Mouse (Mus musculus): ENCODE measurements around the gene Lmo7.

DNA sequence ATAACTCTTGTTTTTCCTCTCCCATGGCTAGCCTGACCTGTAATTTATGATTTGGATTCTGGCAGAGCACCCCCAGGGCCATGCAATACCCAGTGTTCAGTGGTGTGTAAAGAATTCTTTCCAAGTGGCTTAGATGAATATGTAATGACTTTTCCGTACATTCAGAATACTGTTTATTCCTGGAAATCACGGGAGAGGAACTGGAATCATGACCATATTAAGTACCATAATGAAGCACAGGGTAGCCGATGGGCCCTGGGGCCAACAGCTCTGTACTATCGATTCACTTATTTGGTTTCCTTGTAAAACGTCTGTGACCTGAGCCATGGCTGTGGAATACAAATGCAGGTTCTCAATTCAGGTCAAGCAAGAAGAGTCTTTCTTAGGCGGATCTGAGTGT, 221.3 kb downstream of the Lmo7 start:
- no peak for TF ChIP-seq POLR2A (IDR thresholded peaks at IDR 0.05; ENCODE audit: low read depth, low read length)
- no peak for TF ChIP-seq CTCF (IDR thresholded peaks at IDR 0.05; ENCODE audit: extremely low read depth, insufficient read length, insufficient replicate concordance, low read depth, low read length)
